Mouse (Mus musculus) left cerebral cortex, postnatal 10 days (tissue): Measurements from ENCODE around the gene Ankzf1. TPM values are rescaled to one million over a fixed set of nuclear protein-coding genes. Genes with fewer than 3 reads are reported as not detected.

ENCODE experiments used
- DNase-seq, 2 experiments: peaks; one replicate each; pipeline ENCODE4 v3.0.0; 2021 to 2022; ENCODE audit warnings: low spot score in 2 of 2, mixed read lengths in 1 of 2; ENCODE audit errors: extremely low spot score in 1 of 2
- intact Hi-C: fragments of 180-260 bp; cut with DNase I; formaldehyde crosslinking; loops from one replicate; pipeline ENCODE4 v1.15.1; 2025
- total RNA-seq, 2 experiments: library from RNA; stranded (reverse); gene quantifications; 2 replicates each; pipeline ENCODE4 v1.2.3; 2021

The Ankzf1 gene
- total RNA-seq, 2 experiments from 2014 or later = 18.2 to 19.3 TPM

GRCm38 (mm10) chr1:75185495-75185894 lies 6.5 kb upstream of the Ankzf1 start:
- peak in 1 of 2 experiments; percentile 50 for DNase-seq
- intact Hi-C loops = no loop called here

- no peak for DNase-seq
- intact Hi-C loops = no loop called here
Observed at GRCm38 (mm10) chr1:75187126-75187525, 4.8 kb upstream of the Ankzf1 start.

- intact Hi-C loops = no loop called here
- DNase-seq = no peak
Observed at GRCm38 (mm10) chr1:75187914-75188483, 4.0 kb upstream of the Ankzf1 start.

GRCm38 (mm10) chr1:75190577-75190976 lies 1.4 kb upstream of the Ankzf1 start:
- intact Hi-C loops = no loop called here
- DNase-seq = no peak

- DNase-seq = no peak
- intact Hi-C loops = no loop called here
Observed at GRCm38 (mm10) chr1:75191258-75191621, 711 bp upstream of the Ankzf1 start.

GRCm38 (mm10) chr1:75192452-75192851 lies 501 bp downstream of the Ankzf1 start:
- DNase-seq = no peak
- intact Hi-C loops = no loop called here

- DNase-seq = no peak
- intact Hi-C loops = no loop called here
Observed at GRCm38 (mm10) chr1:75201236-75201635, 9.3 kb downstream of the Ankzf1 start.

GRCm38 (mm10) chr1:75208967-75209678 lies 17.2 kb downstream of the Ankzf1 start:
- DNase-seq = peak in 1 of 2 experiments; percentile 49
- intact Hi-C loops = no loop called here

- intact Hi-C loops = no loop called here
- peak; percentile 97 to 98 for DNase-seq
Observed at GRCm38 (mm10) chr1:75210136-75211087, 18.5 kb downstream of the Ankzf1 start, which contains the start of the genes Glb1l and Stk16. Glb1l (minus strand) TSS chr1:75210813. Stk16 (plus strand) TSS chr1:75210838.

GRCm38 (mm10) chr1:75211141-75211708 lies 19.3 kb downstream of the Ankzf1 start:
- no peak for DNase-seq
- intact Hi-C loops = no loop called here

- intact Hi-C loops = no loop called here
- no peak for DNase-seq
Observed at GRCm38 (mm10) chr1:75212542-75212941, 20.6 kb downstream of the Ankzf1 start.

- no peak for DNase-seq
Observed at GRCm38 (mm10) chr1:75213096-75213495, 21.1 kb downstream of the Ankzf1 start.

GRCm38 (mm10) chr1:75214442-75214841 lies 22.5 kb downstream of the Ankzf1 start:
- no peak for DNase-seq
- intact Hi-C loops = no loop called here

More at GRCm38 (mm10) chr1:75213096-75213495, 21.1 kb downstream of the Ankzf1 start:
- intact Hi-C loops = no loop called here

- intact Hi-C loops = no loop called here
- peak; percentile 61 to 66 for DNase-seq
Observed at GRCm38 (mm10) chr1:75214886-75215285, 22.9 kb downstream of the Ankzf1 start.

- DNase-seq = no peak
- intact Hi-C loops = no loop called here
Observed at GRCm38 (mm10) chr1:75215785-75216184, 23.8 kb downstream of the Ankzf1 start.

- no peak for DNase-seq
- intact Hi-C loops = no loop called here
Observed at GRCm38 (mm10) chr1:75216797-75217585, 25.0 kb downstream of the Ankzf1 start.

GRCm38 (mm10) chr1:75217893-75218226 lies 25.9 kb downstream of the Ankzf1 start:
- no peak for DNase-seq
- intact Hi-C loops = no loop called here

GRCm38 (mm10) chr1:75218227-75219001 lies 26.5 kb downstream of the Ankzf1 start:
- intact Hi-C loops = no loop called here

More at GRCm38 (mm10) chr1:75218227-75219001, 26.5 kb downstream of the Ankzf1 start:
- DNase-seq = peak; percentile 53 to 75
